Mouse (Mus musculus): ENCODE results near the gene Ciz1. TPM values are rescaled to one million over a fixed set of nuclear protein-coding genes. Genes with fewer than 3 reads are reported as not detected.
A peak's percentile ranks its signal among the peaks of the same experiment; 100 is the strongest.

The Ciz1 gene
- polyA plus RNA-seq, 1 experiment: 159 TPM

GRCm38 (mm10) chr2:32418430-32419151 lies 66.5 kb downstream of the Ciz1 start:
- no peak for TF ChIP-seq CTCF (IDR thresholded peaks at IDR 0.05; ENCODE audit: borderline replicate concordance, insufficient read depth, low read depth, low read length)
- no peak for TF ChIP-seq POLR2A (IDR thresholded peaks at IDR 0.05; ENCODE audit: borderline replicate concordance, insufficient read depth, low read length)
- DNase-seq: no peak
- WGBS: 86% methylated on average over 12 of the region's 12 CpGs
- Histone ChIP-seq H3K4me1 (ENCODE audit: control insufficient read depth, insufficient read depth, low read length) (peaks cover 26% of the 10 kb centered on the region), H3K4me3 (replicated peaks; ENCODE audit: insufficient read depth, low read depth, low read length) (no peak overlapping the region), H3K27me3 (ENCODE audit: control insufficient read depth, insufficient read depth, low read length) (no peaks in the 10 kb centered on the region), H3K27ac (ENCODE audit: insufficient read depth, low read length) (peak overlapping the region; percentile 49)

- H3K4me1 ChIP-seq (ENCODE audit: control insufficient read depth, insufficient read depth, low read length): peaks cover 26% of the 10 kb centered on the region
- WGBS: 27% methylated on average over 3 of the region's 3 CpGs
- H3K27ac ChIP-seq (ENCODE audit: insufficient read depth, low read length): peak overlapping the region; percentile 49
- H3K4me3 ChIP-seq (replicated peaks; ENCODE audit: insufficient read depth, low read depth, low read length): no peak overlapping the region
- TF ChIP-seq CTCF (IDR thresholded peaks at IDR 0.05; ENCODE audit: borderline replicate concordance, insufficient read depth, low read depth, low read length) (no peak), POLR2A (IDR thresholded peaks at IDR 0.05; ENCODE audit: borderline replicate concordance, insufficient read depth, low read length) (no peak)
- no peaks in the 10 kb centered on the region for H3K27me3 ChIP-seq (ENCODE audit: control insufficient read depth, insufficient read depth, low read length)
- DNase-seq: peak; percentile 75 to 84
Measured at GRCm38 (mm10) chr2:32419359-32419758, 67.2 kb downstream of the Ciz1 start.

DNA sequence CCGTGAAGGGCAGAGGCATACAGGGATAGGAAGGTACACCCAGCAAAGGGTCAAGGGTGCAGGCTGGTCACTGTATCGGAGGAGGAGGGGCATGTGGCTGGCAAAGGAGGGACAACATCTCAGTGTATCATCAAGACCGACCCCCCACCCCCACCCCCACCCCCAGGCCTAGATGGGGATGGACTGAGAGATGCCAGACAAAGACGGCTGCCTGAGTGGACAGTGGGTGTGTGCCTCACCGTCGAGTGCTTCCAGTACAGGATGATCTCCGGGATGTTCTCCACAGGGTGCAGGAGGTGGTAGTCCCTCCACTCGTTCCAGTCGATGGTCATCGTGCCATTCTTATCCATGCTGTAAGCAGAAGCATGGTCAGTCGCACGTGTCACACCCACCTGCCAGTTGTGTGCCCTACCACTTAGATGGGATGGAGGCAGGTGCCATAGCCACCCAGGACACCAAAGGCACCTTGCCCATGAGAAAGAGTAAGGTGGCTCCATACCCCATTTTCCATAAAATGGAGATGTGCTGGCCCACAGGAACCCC lies 68.0 kb downstream of the Ciz1 start:
- TF ChIP-seq POLR2A (IDR thresholded peaks at IDR 0.05; ENCODE audit: borderline replicate concordance, insufficient read depth, low read length) (no peak), CTCF (IDR thresholded peaks at IDR 0.05; ENCODE audit: borderline replicate concordance, insufficient read depth, low read depth, low read length) (no peak)
- H3K27ac ChIP-seq (ENCODE audit: insufficient read depth, low read length): no peak overlapping the region
- no peak for DNase-seq
- H3K4me1 ChIP-seq (ENCODE audit: control insufficient read depth, insufficient read depth, low read length): peaks cover 26% of the 10 kb centered on the region
- H3K27me3 ChIP-seq (ENCODE audit: control insufficient read depth, insufficient read depth, low read length): no peaks in the 10 kb centered on the region
- H3K4me3 ChIP-seq (replicated peaks; ENCODE audit: insufficient read depth, low read depth, low read length): no peak overlapping the region
- 66% methylated on average over 12 of the region's 12 CpGs for WGBS

- 68% methylated on average over 6 of the region's 6 CpGs for WGBS
- Histone ChIP-seq H3K4me1 (ENCODE audit: control insufficient read depth, insufficient read depth, low read length) (peaks cover 26% of the 10 kb centered on the region), H3K27me3 (ENCODE audit: control insufficient read depth, insufficient read depth, low read length) (no peaks in the 10 kb centered on the region), H3K4me3 (replicated peaks; ENCODE audit: insufficient read depth, low read depth, low read length) (no peak overlapping the region), H3K27ac (ENCODE audit: insufficient read depth, low read length) (no peak overlapping the region)
- TF ChIP-seq CTCF (IDR thresholded peaks at IDR 0.05; ENCODE audit: borderline replicate concordance, insufficient read depth, low read depth, low read length) (no peak), POLR2A (IDR thresholded peaks at IDR 0.05; ENCODE audit: borderline replicate concordance, insufficient read depth, low read length) (no peak)
- DNase-seq: no peak
Measured at GRCm38 (mm10) chr2:32420647-32421046, 68.5 kb downstream of the Ciz1 start.

DNA sequence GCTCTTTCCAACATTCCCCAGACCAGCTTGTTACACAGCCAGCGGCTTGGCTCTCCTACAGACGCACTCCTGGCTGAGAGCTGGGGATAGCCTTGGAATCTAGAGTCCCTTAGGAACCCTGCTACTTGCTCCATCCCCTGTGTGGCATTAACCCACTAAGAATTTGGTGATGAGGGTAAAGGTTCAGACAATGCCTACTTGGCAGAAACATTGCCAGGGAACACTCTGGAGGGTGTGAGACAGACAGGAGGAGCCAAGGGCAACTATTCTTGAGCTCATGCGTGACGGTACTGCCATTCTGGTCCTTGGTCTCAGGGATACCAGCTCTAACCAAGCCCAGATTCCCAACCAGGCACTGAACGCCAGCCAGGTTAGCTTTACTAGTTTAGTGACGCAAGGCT lies 69.7 kb downstream of the Ciz1 start:
- DNase-seq: no peak
- 80% methylated on average over 6 of the region's 6 CpGs for WGBS
- H3K27ac ChIP-seq (ENCODE audit: insufficient read depth, low read length): no peak overlapping the region
- TF ChIP-seq POLR2A (IDR thresholded peaks at IDR 0.05; ENCODE audit: borderline replicate concordance, insufficient read depth, low read length): no peak
- no peak for TF ChIP-seq CTCF (IDR thresholded peaks at IDR 0.05; ENCODE audit: borderline replicate concordance, insufficient read depth, low read depth, low read length)
- peaks cover 26% of the 10 kb centered on the region for H3K4me1 ChIP-seq (ENCODE audit: control insufficient read depth, insufficient read depth, low read length)
- H3K27me3 ChIP-seq (ENCODE audit: control insufficient read depth, insufficient read depth, low read length): no peaks in the 10 kb centered on the region
- no peak overlapping the region for H3K4me3 ChIP-seq (replicated peaks; ENCODE audit: insufficient read depth, low read depth, low read length)

GRCm38 (mm10) chr2:32423481-32424331 lies 71.6 kb downstream of the Ciz1 start:
- Histone ChIP-seq H3K27me3 (ENCODE audit: control insufficient read depth, insufficient read depth, low read length) (no peaks in the 10 kb centered on the region), H3K4me3 (replicated peaks; ENCODE audit: insufficient read depth, low read depth, low read length) (peak overlapping the region; percentile 61), H3K27ac (ENCODE audit: insufficient read depth, low read length) (peak overlapping the region; percentile 18; the same call in 1 of the 2 replicates), H3K4me1 (ENCODE audit: control insufficient read depth, insufficient read depth, low read length) (peaks cover 35% of the 10 kb centered on the region)
- TF ChIP-seq POLR2A (IDR thresholded peaks at IDR 0.05; ENCODE audit: borderline replicate concordance, insufficient read depth, low read length): 0 out of 2 replicates have a peak, but pooled peaks have one; percentile 10
- TF ChIP-seq CTCF (IDR thresholded peaks at IDR 0.05; ENCODE audit: borderline replicate concordance, insufficient read depth, low read depth, low read length): no peak
- DNase-seq: peak; percentile 59 to 78
- 4% methylated on average over 14 of the region's 14 CpGs for WGBS

DNA sequence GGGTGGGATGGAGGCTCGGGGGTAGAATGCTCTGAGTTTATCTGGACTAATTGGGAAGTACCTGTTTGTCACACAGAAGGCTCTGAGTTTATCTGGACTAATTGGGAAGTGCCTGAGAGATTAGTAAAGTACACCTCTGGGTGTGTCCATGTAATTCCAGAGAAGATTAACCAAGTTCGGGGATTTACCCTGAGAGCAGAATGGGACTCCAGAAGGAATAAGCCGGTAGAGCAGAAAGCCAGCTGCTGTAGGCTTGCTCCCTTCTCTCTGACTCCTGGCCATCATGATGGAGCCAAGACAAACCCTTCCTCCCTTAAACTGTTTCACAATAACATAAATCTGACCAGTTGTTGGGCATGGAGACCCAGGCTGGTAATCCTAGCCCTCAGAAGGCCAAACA lies 72.7 kb downstream of the Ciz1 start:
- DNase-seq: no peak
- 50% methylated on average over 3 of the region's 3 CpGs for WGBS
- Histone ChIP-seq H3K27ac (ENCODE audit: insufficient read depth, low read length) (no peak overlapping the region), H3K4me3 (replicated peaks; ENCODE audit: insufficient read depth, low read depth, low read length) (no peak overlapping the region), H3K4me1 (ENCODE audit: control insufficient read depth, insufficient read depth, low read length) (peaks cover 31% of the 10 kb centered on the region), H3K27me3 (ENCODE audit: control insufficient read depth, insufficient read depth, low read length) (no peaks in the 10 kb centered on the region)
- no peak for TF ChIP-seq POLR2A (IDR thresholded peaks at IDR 0.05; ENCODE audit: borderline replicate concordance, insufficient read depth, low read length)
- no peak for TF ChIP-seq CTCF (IDR thresholded peaks at IDR 0.05; ENCODE audit: borderline replicate concordance, insufficient read depth, low read depth, low read length)
